Mouse (Mus musculus): ENCODE results near the gene Fam213b.

Gene Fam213b

GRCm38 (mm10) chr4:154922291-154922690, 23.4 kb upstream of the Fam213b start:
- no peak for DNase-seq

GRCm38 (mm10) chr4:154916662-154917061, 17.7 kb upstream of the Fam213b start:
- no peak for DNase-seq

GRCm38 (mm10) chr4:154915286-154915685, 16.4 kb upstream of the Fam213b start:
- DNase-seq, result no peak

GRCm38 (mm10) chr4:154914707-154915106, 15.8 kb upstream of the Fam213b start:
- no peak for DNase-seq

- no peak for DNase-seq
These were observed 15.3 kb upstream of the Fam213b start for GRCm38 (mm10) chr4:154914252-154914651.

- DNase-seq, result no peak
These were observed 14.9 kb upstream of the Fam213b start for GRCm38 (mm10) chr4:154913845-154914244.

- no peak for DNase-seq
These were observed 12.7 kb upstream of the Fam213b start for GRCm38 (mm10) chr4:154911644-154912043.

GRCm38 (mm10) chr4:154910606-154911522, 11.9 kb upstream of the Fam213b start:
- DNase-seq, result no peak

- DNase-seq, result no peak
These were observed 9.6 kb upstream of the Fam213b start for GRCm38 (mm10) chr4:154908490-154908889.

- peak; percentile 73 for DNase-seq
These were observed 8.9 kb upstream of the Fam213b start for GRCm38 (mm10) chr4:154907833-154908232.

- DNase-seq, result peak; percentile 65
These were observed 5.5 kb upstream of the Fam213b start for GRCm38 (mm10) chr4:154904185-154905071.

- DNase-seq, result no peak
These were observed 3.4 kb upstream of the Fam213b start for GRCm38 (mm10) chr4:154902371-154902770.

GRCm38 (mm10) chr4:154897676-154898465, 1.1 kb downstream of the Fam213b start:
- DNase-seq, result no peak

- DNase-seq, result no peak
These were observed 3.4 kb downstream of the Fam213b start for GRCm38 (mm10) chr4:154895549-154895948.

GRCm38 (mm10) chr4:154890887-154891286, 8.0 kb downstream of the Fam213b start:
- no peak for DNase-seq

- DNase-seq, result no peak
These were observed 11.2 kb downstream of the Fam213b start for GRCm38 (mm10) chr4:154887593-154888250.

GRCm38 (mm10) chr4:154886876-154887592, 11.9 kb downstream of the Fam213b start:
- no peak for DNase-seq

- DNase-seq, result no peak
These were observed 13.5 kb downstream of the Fam213b start for GRCm38 (mm10) chr4:154885416-154885815.

GRCm38 (mm10) chr4:154882014-154882659, 16.8 kb downstream of the Fam213b start:
- DNase-seq, result no peak

GRCm38 (mm10) chr4:154880730-154881129, 18.2 kb downstream of the Fam213b start:
- DNase-seq, result no peak

All from right cerebral cortex, postnatal 14 days (tissue).